Mouse (Mus musculus) adrenal gland, adult (tissue): ENCODE results near the gene Selenom.

Source experiments
- DNase-seq, 2 experiments: peaks; one replicate each; pipeline ENCODE4 v3.0.0; 2022 to 2023; ENCODE audit warnings: low spot score in 1 of 2; ENCODE audit not compliant: inconsistent age in 2 of 2

Selenom gene

GRCm38 (mm10) chr11:3513291-3513690 lies 1.2 kb upstream of the Selenom start:
- DNase-seq = no peak

DNA sequence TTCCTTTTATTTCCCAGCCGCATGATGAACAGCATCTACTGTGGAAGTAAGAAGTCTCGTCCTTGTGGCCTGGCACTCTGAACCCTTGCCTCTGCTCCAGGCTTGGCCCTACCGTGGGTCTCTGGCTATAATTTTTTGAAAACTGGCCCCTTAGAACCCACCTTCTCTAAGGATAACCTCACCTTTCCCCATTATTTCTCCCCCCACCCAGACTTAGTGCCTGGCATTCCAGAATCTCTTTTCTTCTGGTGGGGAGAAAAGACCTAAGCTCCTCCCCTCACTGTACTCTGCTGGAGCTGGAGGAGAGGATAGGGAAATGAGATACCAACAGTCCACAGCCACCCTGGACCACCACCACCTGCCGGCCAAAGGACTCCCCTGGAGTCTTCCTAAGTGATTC lies 732 bp downstream of the Selenom start:
- peak in 1 of 2 experiments; percentile 51 for DNase-seq

- no peak for DNase-seq
Observed at GRCm38 (mm10) chr11:3515637-3516036, 1.2 kb downstream of the Selenom start.

DNA sequence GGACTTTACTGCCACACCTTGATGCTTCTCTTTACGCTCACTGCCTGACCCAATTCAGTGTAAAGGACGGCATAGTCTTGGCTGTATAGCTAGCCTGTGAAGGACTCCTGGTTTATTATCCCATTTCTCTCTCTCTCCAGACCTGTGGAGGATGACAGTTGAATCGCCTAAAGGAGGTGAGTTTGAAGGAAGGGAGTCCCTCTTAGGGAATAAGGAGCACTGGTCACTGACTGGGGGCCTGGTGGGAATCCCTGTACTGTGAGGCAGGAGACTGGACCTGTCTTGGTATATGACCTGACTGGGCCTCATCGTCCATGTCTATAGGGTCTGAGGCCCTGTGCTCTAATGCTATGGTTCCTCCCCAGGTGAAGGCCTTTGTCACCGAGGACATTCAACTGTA lies 1.6 kb downstream of the Selenom start:
- DNase-seq = peak in 1 of 2 experiments; percentile 35

DNA sequence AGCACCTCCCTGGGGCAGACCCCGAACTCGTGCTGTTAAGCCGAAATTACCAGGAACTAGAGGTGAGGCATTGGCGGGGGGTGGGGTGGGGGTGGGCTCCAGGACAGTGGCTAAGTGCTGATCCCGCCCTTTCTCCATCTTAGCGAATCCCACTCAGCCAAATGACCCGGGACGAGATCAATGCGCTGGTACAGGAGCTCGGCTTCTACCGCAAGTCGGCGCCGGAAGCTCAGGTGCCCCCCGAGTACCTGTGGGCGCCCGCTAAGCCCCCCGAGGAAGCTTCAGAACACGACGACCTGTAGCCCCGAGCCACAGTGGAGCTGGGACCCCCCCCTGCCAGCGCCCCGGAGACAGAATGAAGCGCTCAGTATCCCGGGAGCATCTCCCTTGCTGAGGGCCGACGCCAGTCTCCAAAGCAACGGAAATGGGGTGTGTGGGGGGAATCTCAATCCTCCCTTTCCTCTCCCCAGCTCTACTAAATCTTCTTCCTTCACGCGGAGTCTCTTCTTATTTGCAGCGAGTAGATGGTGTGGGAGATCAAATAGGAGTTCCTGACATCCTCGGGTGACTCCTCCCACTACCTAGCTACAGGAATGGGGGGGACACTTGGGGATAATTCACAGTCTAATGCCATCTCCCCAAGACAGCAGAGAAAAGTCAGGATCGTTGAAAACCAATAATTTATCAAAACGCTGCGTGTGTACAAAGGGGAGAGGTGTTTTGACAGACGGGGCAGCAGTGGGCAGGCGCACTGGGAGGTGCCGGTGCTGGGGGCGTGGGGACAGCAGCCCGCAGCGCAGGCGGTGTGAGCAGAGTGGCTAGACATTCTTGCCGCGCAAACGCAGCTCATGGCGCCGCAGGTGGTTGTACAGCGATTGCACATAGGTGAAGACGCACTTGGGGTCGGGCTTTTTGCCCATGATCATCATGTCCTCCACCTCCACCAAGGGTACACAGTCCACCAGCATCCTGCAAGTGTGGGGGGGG lies 2.7 kb downstream of the Selenom start:
- DNase-seq = peak in 1 of 2 experiments; percentile 52

DNA sequence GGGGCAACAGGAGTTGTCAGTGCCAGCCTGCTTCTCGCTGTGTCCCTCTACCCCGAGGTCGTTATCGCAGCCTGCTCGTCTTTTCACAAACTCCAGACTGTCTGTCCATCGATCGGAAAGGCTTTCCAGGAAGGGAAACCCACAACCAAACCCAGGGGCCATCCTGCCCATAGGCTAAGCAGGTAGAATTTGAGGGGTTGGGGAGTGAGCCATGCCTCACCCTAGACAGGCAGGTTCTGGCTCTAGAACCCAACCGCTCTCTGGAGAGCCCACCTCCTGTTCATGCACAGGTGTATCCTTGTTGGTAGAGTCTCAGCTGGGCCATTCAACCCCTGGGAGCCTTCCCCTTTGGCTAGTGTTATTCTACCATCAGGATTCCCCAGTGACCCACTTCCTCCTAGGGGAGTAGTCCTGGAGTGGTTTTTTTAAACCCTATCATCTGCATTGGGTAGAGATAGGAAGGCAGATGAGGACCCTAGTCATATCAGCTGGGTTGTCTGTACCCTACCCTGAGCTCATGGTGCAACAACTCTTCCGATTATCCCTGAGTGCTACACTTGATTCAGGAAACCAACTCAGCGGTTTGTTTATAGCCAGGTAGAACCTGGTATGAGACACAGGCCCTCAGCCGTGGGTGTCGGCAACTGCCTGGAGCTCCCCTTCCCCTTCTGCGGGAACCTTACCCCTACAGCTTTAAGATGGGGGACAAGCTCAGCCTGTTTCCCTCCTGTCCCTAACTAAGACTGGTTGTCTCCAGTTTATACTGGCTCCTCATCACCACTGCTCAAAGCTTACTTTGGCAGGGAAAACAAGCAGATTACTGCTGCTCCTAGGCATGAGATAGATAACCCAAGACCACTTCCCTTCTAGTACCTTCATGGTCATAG lies 3.6 kb downstream of the Selenom start:
- no peak for DNase-seq

- DNase-seq = peak in 1 of 2 experiments; percentile 26
Observed at GRCm38 (mm10) chr11:3519051-3519726, 4.7 kb downstream of the Selenom start.

DNA sequence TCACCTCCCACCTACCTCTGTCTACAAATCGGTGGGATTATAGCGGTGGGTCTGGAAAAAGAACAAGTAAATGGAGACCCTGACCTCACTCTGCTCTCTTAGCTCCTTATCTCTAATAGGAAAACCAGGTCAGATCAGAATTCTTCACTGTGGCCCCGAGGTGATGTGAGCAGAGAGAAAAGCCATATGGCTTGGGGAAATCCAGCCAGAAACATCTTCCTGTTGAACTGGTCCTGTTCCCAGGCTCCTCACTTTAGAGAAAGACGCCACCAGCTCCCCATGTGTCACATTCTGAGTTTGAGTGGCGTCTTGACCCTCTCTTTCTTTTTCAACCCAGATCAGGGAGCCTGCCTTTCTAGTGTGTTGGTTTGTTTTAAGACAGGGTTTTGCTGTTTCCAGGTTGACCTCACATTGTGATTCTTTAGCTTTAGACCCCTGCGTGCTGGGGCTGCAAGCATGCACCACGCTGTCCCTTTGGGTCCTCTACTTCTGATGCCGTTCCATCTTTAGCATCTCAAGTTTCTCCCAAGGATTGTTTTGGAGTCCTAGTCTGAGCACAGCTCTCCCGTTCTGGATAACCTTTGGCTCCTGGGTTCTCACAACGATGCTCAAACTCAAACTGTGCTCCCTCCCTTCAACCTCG lies 5.4 kb downstream of the Selenom start:
- no peak for DNase-seq

GRCm38 (mm10) chr11:3520919-3521318 lies 6.4 kb downstream of the Selenom start:
- no peak for DNase-seq

GRCm38 (mm10) chr11:3521339-3522224 lies 7.1 kb downstream of the Selenom start:
- DNase-seq = no peak

DNA sequence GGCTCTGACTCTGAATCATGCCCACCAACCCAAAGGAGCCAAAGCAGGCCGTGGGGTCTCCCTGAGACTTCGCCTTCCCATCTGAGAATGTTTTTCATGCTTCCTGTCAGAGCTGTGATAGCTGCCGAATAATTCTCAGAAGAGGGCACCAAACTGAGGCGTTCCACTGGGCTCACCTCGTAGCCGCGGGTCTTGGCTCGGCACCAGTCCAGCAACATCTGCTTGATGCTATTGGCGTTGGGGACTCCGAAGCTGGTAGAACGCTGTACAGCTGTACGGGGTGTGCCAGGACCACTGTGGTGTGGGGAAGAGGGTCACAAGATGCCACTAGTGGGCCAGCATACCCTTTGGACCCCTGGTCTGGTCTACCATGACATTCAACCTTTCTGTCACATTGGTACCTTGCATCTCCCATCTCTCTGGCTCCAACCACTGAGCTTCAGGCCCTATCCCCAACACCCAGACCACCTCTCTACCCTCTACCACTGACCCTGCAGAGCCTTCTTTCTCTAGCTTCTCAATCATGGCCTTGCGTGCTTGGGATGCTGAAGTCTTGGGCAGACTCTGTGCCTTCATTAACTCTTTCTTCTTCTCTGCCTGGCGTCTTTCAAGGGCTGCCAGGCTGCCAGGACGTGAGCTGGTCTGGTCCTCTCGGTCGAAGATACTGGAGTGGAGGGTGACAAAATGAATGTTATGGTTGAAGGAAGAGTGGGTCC lies 8.0 kb downstream of the Selenom start:
- DNase-seq = no peak

GRCm38 (mm10) chr11:3523840-3524582 lies 9.5 kb downstream of the Selenom start:
- no peak for DNase-seq

DNA sequence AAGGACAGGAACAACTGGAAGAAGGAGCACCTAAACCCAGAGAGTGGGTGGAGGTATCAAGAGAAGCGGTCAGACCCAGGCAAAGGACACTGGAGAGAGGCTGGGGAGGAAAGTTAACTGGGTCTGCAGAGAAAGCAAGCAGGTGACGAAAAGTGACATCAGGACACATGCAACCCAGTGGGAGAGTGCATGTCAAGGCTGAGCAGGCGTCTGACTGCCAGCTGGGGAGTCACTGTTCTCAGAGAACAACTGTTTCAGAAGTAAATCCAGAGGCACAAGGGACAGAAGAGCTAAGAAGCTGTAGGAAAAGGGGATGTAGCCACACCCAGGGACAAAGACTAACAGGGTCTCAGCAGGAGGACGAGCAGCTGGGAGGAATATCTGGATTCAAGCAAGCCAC lies 11.1 kb downstream of the Selenom start:
- DNase-seq = no peak

- DNase-seq = no peak
Observed at GRCm38 (mm10) chr11:3526207-3526606, 11.7 kb downstream of the Selenom start.

DNA sequence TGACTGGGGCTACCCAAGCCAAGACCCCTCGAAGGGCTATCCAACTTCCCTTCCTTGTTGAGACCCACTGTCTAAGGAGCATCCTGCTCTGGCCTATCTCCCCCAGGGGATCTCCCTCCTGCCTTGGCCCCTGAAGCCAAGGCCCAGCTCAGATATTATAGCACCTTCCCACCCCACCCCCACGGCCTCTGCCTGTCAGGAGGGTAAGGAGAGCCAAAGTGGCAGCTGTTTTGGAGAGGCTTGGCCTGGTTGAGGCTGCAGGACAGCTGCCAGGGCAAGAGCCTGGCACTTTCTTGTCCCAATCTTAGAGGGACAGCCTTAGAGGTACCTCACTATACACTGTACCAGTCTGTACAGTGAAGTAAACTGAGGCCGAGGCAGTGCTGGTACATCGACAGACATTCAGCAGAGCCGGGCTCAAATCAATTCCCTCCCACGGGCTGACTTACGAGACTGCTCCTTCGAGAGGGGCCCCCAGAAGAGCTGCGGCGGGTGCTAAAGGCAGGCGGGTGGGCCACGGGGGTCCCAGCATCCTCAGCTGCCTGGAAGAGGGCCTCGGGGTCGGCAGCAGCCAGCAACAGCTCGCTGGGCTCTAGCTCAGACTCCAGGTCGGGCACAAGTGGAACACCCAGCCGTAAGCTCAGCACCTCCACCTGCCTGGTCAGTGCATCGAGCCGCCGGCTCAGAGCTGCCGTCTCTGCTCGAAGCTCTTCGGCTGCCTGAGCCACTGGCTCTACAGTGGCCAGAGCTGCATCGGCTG lies 12.7 kb downstream of the Selenom start:
- no peak for DNase-seq

GRCm38 (mm10) chr11:3527766-3528165 lies 13.3 kb downstream of the Selenom start:
- no peak for DNase-seq

DNA sequence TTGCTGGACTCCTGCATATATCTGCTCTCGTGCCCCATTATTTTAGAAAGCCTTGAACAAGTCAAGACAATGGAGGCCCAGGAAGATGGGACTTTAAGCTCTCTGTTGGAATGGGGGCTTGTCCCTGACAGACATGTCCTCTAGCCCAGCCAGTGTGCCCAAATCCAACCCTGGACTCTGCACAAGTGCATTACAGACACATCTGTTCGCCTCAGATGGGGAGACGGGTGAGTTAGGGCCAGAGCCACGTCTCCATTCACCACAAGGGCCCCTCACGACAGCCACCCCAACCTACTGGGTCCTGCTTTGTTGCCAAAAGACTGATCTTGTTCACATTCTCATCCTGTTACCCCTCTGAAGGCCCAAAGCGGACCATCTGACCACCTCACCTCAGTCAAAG lies 13.7 kb downstream of the Selenom start:
- DNase-seq = no peak
